1 mouse cellular context compared by ENCODE assay signal in the genomic region with DNA sequence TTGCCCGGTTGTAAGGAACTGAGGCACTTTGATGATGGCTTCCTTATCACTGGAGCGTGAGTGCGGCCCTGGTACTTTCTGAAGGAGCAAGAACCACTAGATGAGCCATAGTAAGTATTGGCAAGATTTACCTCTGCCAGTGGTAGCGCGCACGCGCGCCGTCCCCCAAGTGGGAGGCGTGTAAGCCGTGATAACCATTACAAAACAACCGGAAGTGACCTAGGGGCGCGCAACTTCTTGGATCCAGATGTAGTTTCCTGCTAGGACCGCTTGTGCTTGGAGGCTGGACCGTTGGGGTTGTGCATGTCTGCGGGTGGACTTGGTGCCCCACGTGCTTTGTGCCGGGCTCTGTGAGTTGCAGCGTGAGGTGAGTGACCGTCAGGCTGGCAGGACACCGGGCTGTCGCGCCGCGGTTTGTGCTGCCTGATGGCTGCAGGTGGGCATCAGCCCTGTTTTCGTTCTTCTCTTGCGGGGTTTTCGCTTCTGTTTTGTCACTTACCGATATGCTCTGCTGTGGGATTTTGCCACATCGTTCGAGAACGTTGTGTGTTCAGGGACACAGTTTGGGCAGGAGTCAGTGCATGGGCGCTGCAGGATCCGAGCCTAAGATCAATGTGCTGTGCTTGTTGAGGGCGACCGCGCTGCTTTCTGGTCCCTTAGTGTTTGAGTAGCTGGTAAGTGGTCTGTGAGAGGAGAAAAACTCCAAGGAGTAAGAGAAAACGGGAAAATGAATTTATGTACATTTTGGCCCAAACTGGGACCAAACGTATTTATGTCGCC.
TF ChIP-seq lines count a peak whose summit lies in the region.

A gene (plus strand): TSS at position 197 of the 780 bp plus-strand sequence.

TF ChIP-seq in myocyte, 11 proteins besides CTCF, POLR2A, EP300 and RAD21 (continued from another document):
- no peak for TF ChIP-seq MYOG (IDR thresholded peaks at IDR 0.05; ENCODE audit: control insufficient read depth in 1 of 3, insufficient read depth in 1 of 3, insufficient read length in 2 of 3, low read depth in 2 of 3)
- no peak for TF ChIP-seq TCF12 (IDR thresholded peaks at IDR 0.05; ENCODE audit: insufficient read depth, poor library complexity, severe bottlenecking)
- no peak for TF ChIP-seq MAX (IDR thresholded peaks at IDR 0.05; ENCODE audit: low read depth)
- TF ChIP-seq REST (IDR thresholded peaks at IDR 0.05; ENCODE audit: insufficient read depth, insufficient read length) = no peak
- no peak for TF ChIP-seq MYOD1 (IDR thresholded peaks at IDR 0.05; ENCODE audit: control insufficient read depth in 1 of 3, insufficient read length in 2 of 3, low read depth in 2 of 3)
